Mouse (Mus musculus): ENCODE results near the gene AW549877.

DNA sequence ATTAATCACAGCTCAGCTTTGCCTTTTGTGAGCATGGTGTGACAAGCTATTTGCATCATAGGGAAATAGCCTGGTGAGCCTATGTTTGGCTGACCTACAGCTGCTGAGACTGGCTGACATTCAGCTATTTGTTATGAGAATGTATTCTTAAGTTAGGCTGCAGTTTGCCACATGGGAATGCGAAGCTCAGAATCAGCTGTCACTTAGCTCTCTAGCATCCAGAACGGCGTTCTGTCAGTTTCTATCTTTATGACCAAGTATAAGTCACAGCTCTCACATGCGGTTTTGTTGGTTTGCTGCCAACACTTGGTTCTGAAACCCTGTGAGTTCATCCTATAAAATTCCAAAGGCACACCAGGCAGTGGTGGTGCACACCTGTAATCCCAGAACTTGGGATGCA is 25.2 kb upstream of the AW549877 start:
- TF ChIP-seq CTCF (IDR thresholded peaks at IDR 0.05; ENCODE audit: low read depth) (no peak), EP300 (IDR thresholded peaks at IDR 0.05; ENCODE audit: low read depth) (no peak)

Measured in liver, embryonic 14.5 days (tissue).